In the genomic region with DNA sequence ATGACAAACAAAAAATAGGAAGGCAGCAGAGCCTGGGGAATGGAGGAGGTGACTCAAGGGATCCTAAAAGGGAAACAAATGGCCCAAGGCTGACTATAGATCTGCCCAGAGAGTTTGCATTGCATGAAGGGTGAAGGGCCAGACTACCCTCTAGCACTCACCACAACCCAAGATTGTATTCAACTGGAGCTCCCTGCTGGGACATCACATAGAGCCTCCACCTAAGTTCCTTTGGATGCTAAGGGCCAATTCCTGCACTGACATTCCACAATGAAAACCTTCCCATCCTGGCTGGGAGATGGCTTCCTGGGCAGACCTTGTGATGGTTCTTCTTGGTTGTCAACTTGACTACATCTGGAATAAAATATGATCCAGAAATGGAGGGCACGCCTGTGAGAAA, we compare ENCODE assay signal across 24 mouse cellular contexts. TPM values are rescaled to one million over a fixed set of nuclear protein-coding genes. Genes with fewer than 3 reads are reported as not detected.
DNase-seq lines count a peak whose midpoint lies in the region; ATAC-seq lines count a peak whose summit lies in the region.
"Had no signal": no experiment of that assay in that cellular context is flagged by ENCODE, and none has a peak within 500 bp of the region (broad histone marks: within the 10 kb centered on the region; RNA-seq: fewer than 3 reads in every experiment).

No protein-coding gene starts in this region.

- H3K27me3 ChIP-seq in forebrain, embryonic 12.5 days: peaks cover 67% of the 10 kb centered on the region
- H3K27me3 ChIP-seq in forebrain, embryonic 10.5 days (ENCODE audit: poor library complexity, severe bottlenecking): peaks cover 97% of the 10 kb centered on the region
- H3K27me3 ChIP-seq in midbrain, embryonic 11.5 days (ENCODE audit: control insufficient read depth, insufficient read depth, low read length): peaks cover 3% of the 10 kb centered on the region
- 0 out of 2 replicates have a peak, but pooled peaks cover 4% of the 10 kb centered on the region for H3K27me3 ChIP-seq in midbrain, embryonic 15.5 days (replicated peaks)
- H3K27me3 ChIP-seq in forebrain, embryonic 15.5 days: peaks cover 11% of the 10 kb centered on the region; the same call in 1 of the 2 replicates

- H3K4me1 ChIP-seq in forebrain, embryonic 12.5 days: peaks cover 37% of the 10 kb centered on the region
- peaks cover 15% of the 10 kb centered on the region for H3K4me1 ChIP-seq in forebrain, embryonic 10.5 days
- peaks cover 6% of the 10 kb centered on the region for H3K4me1 ChIP-seq in midbrain, embryonic 11.5 days (ENCODE audit: control insufficient read depth, insufficient read depth, low read length)
- H3K4me1 ChIP-seq in midbrain, embryonic 15.5 days: peaks cover 38% of the 10 kb centered on the region
- peaks cover 55% of the 10 kb centered on the region for H3K4me1 ChIP-seq in forebrain, embryonic 15.5 days
- H3K4me1 ChIP-seq: embryonic facial prominence, embryonic 15.5 days; heart, embryonic 13.5 days had no signal

- peak overlapping the region; percentile 77 for H3K27ac ChIP-seq in forebrain, embryonic 12.5 days
- no peak overlapping the region for H3K27ac ChIP-seq in forebrain, embryonic 10.5 days
- no peak overlapping the region for H3K27ac ChIP-seq in midbrain, embryonic 11.5 days (ENCODE audit: low read depth, low read length)
- no peak overlapping the region for H3K27ac ChIP-seq in midbrain, embryonic 15.5 days
- peak overlapping the region; percentile 66 for H3K27ac ChIP-seq in forebrain, embryonic 15.5 days (replicated peaks)
- H3K27ac ChIP-seq: embryonic facial prominence, embryonic 15.5 days; gastrocnemius, adult 2 months; heart, embryonic 13.5 days; hindbrain, embryonic 15.5 days had no signal

- no peaks in the 10 kb centered on the region for H3K9me3 ChIP-seq in forebrain, embryonic 12.5 days
- H3K9me3 ChIP-seq in forebrain, embryonic 10.5 days: no peaks in the 10 kb centered on the region
- no peaks in the 10 kb centered on the region for H3K9me3 ChIP-seq in midbrain, embryonic 11.5 days (ENCODE audit: control insufficient read depth, low read length)
- H3K9me3 ChIP-seq in midbrain, embryonic 15.5 days: no peaks in the 10 kb centered on the region
- H3K9me3 ChIP-seq in forebrain, embryonic 15.5 days: no peaks in the 10 kb centered on the region
- H3K9me3 ChIP-seq: embryonic facial prominence, embryonic 15.5 days; heart, embryonic 13.5 days; hindbrain, embryonic 15.5 days had no signal

- no peak overlapping the region for H3K4me2 ChIP-seq in forebrain, embryonic 12.5 days
- H3K4me2 ChIP-seq in midbrain, embryonic 11.5 days: no peak overlapping the region
- no peak overlapping the region for H3K4me2 ChIP-seq in midbrain, embryonic 15.5 days
- H3K4me2 ChIP-seq in forebrain, embryonic 15.5 days (replicated peaks): no peak overlapping the region
- H3K4me2 ChIP-seq: embryonic facial prominence, embryonic 15.5 days; heart, embryonic 13.5 days; hindbrain, embryonic 15.5 days had no signal

- no peaks in the 10 kb centered on the region for H3K36me3 ChIP-seq in forebrain, embryonic 12.5 days (replicated peaks)
- H3K36me3 ChIP-seq in forebrain, embryonic 10.5 days (replicated peaks): no peaks in the 10 kb centered on the region
- H3K36me3 ChIP-seq in midbrain, embryonic 11.5 days (ENCODE audit: control insufficient read depth, insufficient read depth, low read length): no peaks in the 10 kb centered on the region
- no peaks in the 10 kb centered on the region for H3K36me3 ChIP-seq in midbrain, embryonic 15.5 days (replicated peaks)
- no peaks in the 10 kb centered on the region for H3K36me3 ChIP-seq in forebrain, embryonic 15.5 days
- H3K36me3 ChIP-seq: embryonic facial prominence, embryonic 15.5 days; heart, embryonic 13.5 days; hindbrain, embryonic 15.5 days had no signal

- WGBS in forebrain, embryonic 12.5 days: 83% methylated on average over 1 of the region's 1 CpGs
- 89% methylated on average over 1 of the region's 1 CpGs for WGBS in forebrain, embryonic 10.5 days
- WGBS in midbrain, embryonic 11.5 days: 84% methylated on average over 1 of the region's 1 CpGs
- 90% methylated on average over 1 of the region's 1 CpGs for WGBS in midbrain, embryonic 15.5 days
- 97% methylated on average over 1 of the region's 1 CpGs for WGBS in forebrain, embryonic 15.5 days

- no peak for ATAC-seq in forebrain, embryonic 12.5 days (ENCODE audit: low FRiP score)
- ATAC-seq in midbrain, embryonic 11.5 days (ENCODE audit: low FRiP score): no peak
- ATAC-seq in midbrain, embryonic 15.5 days (replicated peaks): no peak
- ATAC-seq in forebrain, embryonic 15.5 days (replicated peaks): no peak
- ATAC-seq: CD4-positive, CD25-positive, alpha-beta regulatory T cell, adult 4 months; intestine, embryonic 16.5 days had no signal

- no peak overlapping the region for H3K9ac ChIP-seq in forebrain, embryonic 12.5 days
- H3K9ac ChIP-seq in midbrain, embryonic 11.5 days (ENCODE audit: low read length): no peak overlapping the region
- H3K9ac ChIP-seq in midbrain, embryonic 15.5 days: no peak overlapping the region
- H3K9ac ChIP-seq in forebrain, embryonic 15.5 days (replicated peaks): no peak overlapping the region
- H3K9ac ChIP-seq: embryonic facial prominence, embryonic 15.5 days; heart, embryonic 13.5 days; hindbrain, embryonic 15.5 days had no signal

- DNase-seq in forebrain, embryonic 10.5 days (ENCODE audit: extremely low spot score, low spot score): no peak
- DNase-seq in midbrain, embryonic 11.5 days (ENCODE audit: low spot score, missing footprints): peak; percentile 75
- DNase-seq in embryo, embryonic 10 days (ENCODE audit: low spot score): no peak
- no peak for DNase-seq in urinary bladder, adult 2 months (ENCODE audit: low spot score)
- DNase-seq: adrenal gland, adult 2 months; adrenal gland, postnatal 25 days; B cell, adult 2 months; cerebellum, adult 2 months; cerebellum, postnatal 10 days; embryo, embryonic 11 days; gastrocnemius, adult 2 months; gastrocnemius, postnatal 25 days; heart, postnatal 36 days; kidney, adult 2 months had no signal

- no peak overlapping the region for H3K4me3 ChIP-seq in forebrain, embryonic 12.5 days (replicated peaks)
- no peak overlapping the region for H3K4me3 ChIP-seq in forebrain, embryonic 10.5 days
- no peak overlapping the region for H3K4me3 ChIP-seq in midbrain, embryonic 11.5 days (ENCODE audit: low read depth, low read length)
- no peak overlapping the region for H3K4me3 ChIP-seq in midbrain, embryonic 15.5 days
- H3K4me3 ChIP-seq in forebrain, embryonic 15.5 days: no peak overlapping the region
- H3K4me3 ChIP-seq: embryonic facial prominence, embryonic 15.5 days; erythroblast, embryonic 14.5 days; gastrocnemius, adult 2 months; heart, embryonic 13.5 days; hindbrain, embryonic 15.5 days had no signal

RNA-seq across cellular contexts. Expression of gene Slc32a1, which starts 9.2 kb away (rescaled TPM):
- 3.8 and 4.3 TPM in 2 replicates for polyA plus RNA-seq in forebrain, embryonic 12.5 days (2016; fragmentation: Nextera tagmentation; extraction: Ambion mirVana)
- 0.14 and 0.47 TPM in 2 replicates for polyA plus RNA-seq in forebrain, embryonic 10.5 days (2016; fragmentation: Nextera tagmentation; extraction: Ambion mirVana)
- 1.9 and 2.3 TPM in 2 replicates for polyA plus RNA-seq in midbrain, embryonic 11.5 days (2014; fragmentation: Nextera tagmentation; extraction: Ambion mirVana)
- 9.8 and 10.5 TPM in 2 replicates for polyA plus RNA-seq in midbrain, embryonic 15.5 days (2015; fragmentation: Nextera tagmentation; extraction: Ambion mirVana)
- polyA plus RNA-seq in forebrain, embryonic 15.5 days (2015; fragmentation: Nextera tagmentation; extraction: Ambion mirVana): 7.1 and 7.4 TPM in 2 replicates
- polyA plus RNA-seq in urinary bladder, adult 2 months (2012; rRNA removed): not detected in 2 replicates
- polyA plus RNA-seq: adrenal gland, adult 2 months; CD4-positive, CD25-positive, alpha-beta regulatory T cell, adult 4 months; erythroblast, embryonic 14.5 days; heart, embryonic 13.5 days; heart, postnatal 0 days; intestine, embryonic 16.5 days; kidney, adult 2 months had no signal

RNA-seq across cellular contexts. Expression of gene Actr5, which starts 23.4 kb away (rescaled TPM):
- 20.3 and 22.6 TPM in 2 replicates for polyA plus RNA-seq in forebrain, embryonic 12.5 days (2016; fragmentation: Nextera tagmentation; extraction: Ambion mirVana)
- polyA plus RNA-seq in forebrain, embryonic 10.5 days (2016; fragmentation: Nextera tagmentation; extraction: Ambion mirVana): 14.1 and 17.0 TPM in 2 replicates
- 15.3 and 16.0 TPM in 2 replicates for polyA plus RNA-seq in midbrain, embryonic 11.5 days (2014; fragmentation: Nextera tagmentation; extraction: Ambion mirVana)
- polyA plus RNA-seq in midbrain, embryonic 15.5 days (2015; fragmentation: Nextera tagmentation; extraction: Ambion mirVana): 11.7 and 12.8 TPM in 2 replicates
- polyA plus RNA-seq in forebrain, embryonic 15.5 days (2015; fragmentation: Nextera tagmentation; extraction: Ambion mirVana): 13.4 and 14.7 TPM in 2 replicates
- polyA plus RNA-seq in urinary bladder, adult 2 months (2012; rRNA removed): 6.6 and 7.4 TPM in 2 replicates

Comparison
In these comparisons a context has a peak if more than half of its experiments do, and no peak if none do; other contexts are left out.
1. H3K27ac ChIP-seq: peak in forebrain, embryonic 12.5 days (single experiment) and forebrain, embryonic 15.5 days (single experiment); none in forebrain, embryonic 10.5 days (single experiment), midbrain, embryonic 11.5 days (single experiment) and midbrain, embryonic 15.5 days (single experiment).